Mouse (Mus musculus) common myeloid progenitor, adult 5-6 weeks (primary cell): ENCODE data around the gene Alg12. TPM values are rescaled to one million over a fixed set of nuclear protein-coding genes. Genes with fewer than 3 reads are reported as not detected.
A peak's percentile ranks its signal among the peaks of the same experiment; 100 is the strongest.

Source experiments
- ATAC-seq: replicated peaks from 2 replicates; pipeline ENCODE4 v1.8.0; 2016; ENCODE audit warnings: low read depth, mild to moderate bottlenecking, moderate TSS enrichment, inconsistent platforms; ENCODE audit not compliant: poor library complexity, severe bottlenecking
- total RNA-seq: library from RNA; stranded (forward); fragments of 200-1000, 187-1606 nt; gene quantifications from 2 replicates; pipeline ENCODE4 v1.2.3, GENCODE M21; 2017

Alg12 gene
- 1.8 and 5.0 TPM in 2 replicates for total RNA-seq

GRCm38 (mm10) chr15:88819026-88819905 lies at the start of gene Alg12, which contains the start of gene Creld2:
Alg12 (minus strand) TSS chr15:88819318.
Creld2 (plus strand) TSS chr15:88819646.
- peak; percentile 91 for ATAC-seq

GRCm38 (mm10) chr15:88868024-88868742 lies 49.1 kb upstream of the Alg12 start:
- ATAC-seq, result no peak

- no peak for ATAC-seq
Measured at GRCm38 (mm10) chr15:88867368-88868023, 48.4 kb upstream of the Alg12 start.

GRCm38 (mm10) chr15:88866934-88867356 lies 47.8 kb upstream of the Alg12 start:
- no peak for ATAC-seq

- no peak for ATAC-seq
Measured at GRCm38 (mm10) chr15:88865888-88866695, 47.0 kb upstream of the Alg12 start.

GRCm38 (mm10) chr15:88865061-88865460 lies 45.9 kb upstream of the Alg12 start:
- no peak for ATAC-seq

- no peak for ATAC-seq
Measured at GRCm38 (mm10) chr15:88864270-88865030, 45.3 kb upstream of the Alg12 start.

GRCm38 (mm10) chr15:88863695-88864231 lies 44.6 kb upstream of the Alg12 start:
- peak; percentile 58 for ATAC-seq

- ATAC-seq, result no peak
Measured at GRCm38 (mm10) chr15:88862881-88863694, 44.0 kb upstream of the Alg12 start.

- peak; percentile 81 for ATAC-seq
Measured at GRCm38 (mm10) chr15:88861772-88862622, 42.9 kb upstream of the Alg12 start, which contains the start of gene Pim3. Pim3 (plus strand) TSS chr15:88862186.

GRCm38 (mm10) chr15:88860781-88861180 lies 41.7 kb upstream of the Alg12 start:
- no peak for ATAC-seq

- ATAC-seq, result no peak
Measured at GRCm38 (mm10) chr15:88859206-88859970, 40.3 kb upstream of the Alg12 start.

GRCm38 (mm10) chr15:88858707-88859106 lies 39.6 kb upstream of the Alg12 start:
- no peak for ATAC-seq

- no peak for ATAC-seq
Measured at GRCm38 (mm10) chr15:88858141-88858541, 39.0 kb upstream of the Alg12 start.

GRCm38 (mm10) chr15:88857361-88857760 lies 38.2 kb upstream of the Alg12 start:
- no peak for ATAC-seq

- 0 out of 2 replicates have a peak, but pooled peaks have one; percentile 8 for ATAC-seq
Measured at GRCm38 (mm10) chr15:88856613-88857012, 37.5 kb upstream of the Alg12 start.
